Mouse (Mus musculus) adrenal gland, adult 8-10 months (tissue): ENCODE results near the gene Cx3cr1. TPM values are rescaled to one million over a fixed set of nuclear protein-coding genes. Genes with fewer than 3 reads are reported as not detected.
"Not testable (repeated sequence)": the region's sequence is repeated elsewhere in the genome, so short reads cannot be mapped to it uniquely, and the experiment has no call there.

Experiments
- DNase-seq: peaks from one replicate; pipeline ENCODE4 v3.0.0; 2022
- total RNA-seq, 4 experiments: library from RNA; stranded (reverse); gene quantifications; 2 replicates each; pipeline ENCODE4 v1.2.4; 2022

Gene Cx3cr1
- 10 to 100 TPM in 2 of 4 experiments, 1 to 10 TPM in 2; 5.7 to 18.2 (median 12.4) TPM for total RNA-seq

- no peak for DNase-seq
Measured at GRCm38 (mm10) chr9:120069779-120070178, at the start of gene Cx3cr1. Cx3cr1 (minus strand) TSS chr9:120069879.

GRCm38 (mm10) chr9:120118212-120118611 is 48.5 kb upstream of the Cx3cr1 start:
- no peak for DNase-seq

- DNase-seq, result no peak
Measured at GRCm38 (mm10) chr9:120116184-120116624, 46.5 kb upstream of the Cx3cr1 start.

- no peak for DNase-seq
Measured at GRCm38 (mm10) chr9:120115580-120115979, 45.9 kb upstream of the Cx3cr1 start.

- DNase-seq, result no peak
Measured at GRCm38 (mm10) chr9:120114789-120115151, 45.1 kb upstream of the Cx3cr1 start.

- DNase-seq, result no peak
Measured at GRCm38 (mm10) chr9:120114051-120114788, 44.5 kb upstream of the Cx3cr1 start.

- DNase-seq, result no peak
Measured at GRCm38 (mm10) chr9:120113456-120113855, 43.8 kb upstream of the Cx3cr1 start.

GRCm38 (mm10) chr9:120112472-120112871 is 42.8 kb upstream of the Cx3cr1 start:
- DNase-seq, result no peak

- DNase-seq, result no peak
Measured at GRCm38 (mm10) chr9:120111156-120111945, 41.7 kb upstream of the Cx3cr1 start.

GRCm38 (mm10) chr9:120110211-120111018 is 40.7 kb upstream of the Cx3cr1 start, which contains the start of gene Slc25a38:
Slc25a38 (plus strand) TSS chr9:120110374.
- peak; percentile 93 for DNase-seq

- DNase-seq, result not testable (repeated sequence)
Measured at GRCm38 (mm10) chr9:120108953-120109352, 39.3 kb upstream of the Cx3cr1 start.

- no peak for DNase-seq
Measured at GRCm38 (mm10) chr9:120101165-120101564, 31.5 kb upstream of the Cx3cr1 start.

GRCm38 (mm10) chr9:120099304-120099703 is 29.6 kb upstream of the Cx3cr1 start:
- no peak for DNase-seq

GRCm38 (mm10) chr9:120098682-120099081 is 29.0 kb upstream of the Cx3cr1 start:
- no peak for DNase-seq

GRCm38 (mm10) chr9:120095886-120096285 is 26.2 kb upstream of the Cx3cr1 start:
- no peak for DNase-seq

GRCm38 (mm10) chr9:120093701-120094100 is 24.0 kb upstream of the Cx3cr1 start:
- DNase-seq, result no peak

- DNase-seq, result no peak
Measured at GRCm38 (mm10) chr9:120091696-120092238, 22.1 kb upstream of the Cx3cr1 start, which contains the start of gene Ccr8. Ccr8 (plus strand) TSS chr9:120092114.

- DNase-seq, result no peak
Measured at GRCm38 (mm10) chr9:120091086-120091485, 21.4 kb upstream of the Cx3cr1 start.

- no peak for DNase-seq
Measured at GRCm38 (mm10) chr9:120089125-120089524, 19.4 kb upstream of the Cx3cr1 start.

GRCm38 (mm10) chr9:120084406-120084805 is 14.7 kb upstream of the Cx3cr1 start:
- no peak for DNase-seq

- DNase-seq, result no peak
Measured at GRCm38 (mm10) chr9:120083158-120083894, 13.6 kb upstream of the Cx3cr1 start.

- DNase-seq, result no peak
Measured at GRCm38 (mm10) chr9:120082691-120083090, 13.0 kb upstream of the Cx3cr1 start.
